Mouse (Mus musculus) myocyte (in vitro differentiated cells): ENCODE data around the gene Gm11213.

Source experiments
- CEBPB ChIP-seq: IDR thresholded peaks from 2 replicates; pipeline ENCODE4 v1.6.1; 2011; ENCODE audit warnings: mild to moderate bottlenecking, moderate library complexity; ENCODE audit not compliant: poor library complexity, insufficient read depth, severe bottlenecking
- E2F4 ChIP-seq: IDR thresholded peaks from one replicate; pipeline ENCODE4 v1.6.1; 2011; ENCODE audit warnings: mild to moderate bottlenecking, control low read depth, moderate library complexity; ENCODE audit not compliant: insufficient read depth
- POLR2A ChIP-seq: IDR thresholded peaks from one replicate; pipeline ENCODE4 v1.6.1; 2011; ENCODE audit warnings: low read depth, mild to moderate bottlenecking, control low read depth, moderate library complexity; ENCODE audit not compliant: insufficient read length
- POLR2AphosphoS2 ChIP-seq: IDR thresholded peaks from one replicate; pipeline ENCODE4 v1.6.1; 2011; ENCODE audit warnings: low read depth, control low read depth; ENCODE audit not compliant: insufficient read length
- TCF12 ChIP-seq: IDR thresholded peaks from one replicate; pipeline ENCODE4 v1.6.1; 2011; ENCODE audit warnings: mild to moderate bottlenecking, control low read depth; ENCODE audit not compliant: poor library complexity, insufficient read depth, severe bottlenecking
- USF1 ChIP-seq: IDR thresholded peaks from one replicate; pipeline ENCODE4 v1.6.1; 2011; ENCODE audit warnings: low read depth, mild to moderate bottlenecking, control low read depth, moderate library complexity

- peak; percentile 3 for TF ChIP-seq POLR2A
- no peak for TF ChIP-seq E2F4
- TF ChIP-seq CEBPB = no peak
- no peak for TF ChIP-seq POLR2AphosphoS2
- TF ChIP-seq USF1 = no peak
- TF ChIP-seq TCF12 = no peak
Measured at GRCm38 (mm10) chr4:63559127-63559697, 45.8 kb downstream of the Gm11213 start.
